Mouse (Mus musculus) erythroblast, embryonic 14.5 days (primary cell): ENCODE data around the gene 1700057G04Rik. TPM values are rescaled to one million over a fixed set of nuclear protein-coding genes. Genes with fewer than 3 reads are reported as not detected.

ENCODE experiments used
- H3K27me3 ChIP-seq: 2 replicates; pipeline ENCODE4 v1.6.1; 2012; ENCODE audit warnings: inconsistent platforms; ENCODE audit not compliant: control insufficient read depth
- H3K36me3 ChIP-seq: 2 replicates; pipeline ENCODE4 v1.6.1; 2012; ENCODE audit warnings: mild to moderate bottlenecking, inconsistent platforms; ENCODE audit not compliant: control insufficient read depth
- H3K4me1 ChIP-seq: 2 replicates; pipeline ENCODE4 v1.6.1; 2012; ENCODE audit warnings: inconsistent platforms; ENCODE audit not compliant: control insufficient read depth
- H3K4me3 ChIP-seq: replicated peaks from 2 replicates; pipeline ENCODE3; 2012; ENCODE audit warnings: moderate library complexity, mild to moderate bottlenecking, inconsistent platforms
- H3K9me3 ChIP-seq: 2 replicates; pipeline ENCODE4 v1.6.1; 2012; ENCODE audit warnings: low read length, inconsistent platforms, mixed read lengths; ENCODE audit not compliant: control insufficient read depth
- GATA1 ChIP-seq: IDR thresholded peaks from 2 replicates; pipeline ENCODE4 v1.6.1; 2012; ENCODE audit warnings: low read length, inconsistent platforms, mixed read lengths
- TAL1 ChIP-seq: IDR thresholded peaks from 3 replicates; pipeline ENCODE4 v1.6.1; 2012; ENCODE audit warnings: low read length, inconsistent platforms, mixed read lengths
- polyA plus RNA-seq: library from polyadenylated mRNA; stranded (reverse); fragments of >175 nt; gene quantifications from 2 replicates; pipeline ENCODE4 v1.2.3, GENCODE M21; 2012

Gene 1700057G04Rik
- polyA plus RNA-seq, result not detected in 2 replicates

GRCm38 (mm10) chr9:92309077-92309476, at the start of gene 1700057G04Rik:
Gene 1700057G04Rik (plus strand): TSS chr9:92309377.
- H3K36me3 ChIP-seq, result no peaks in the 10 kb centered on the region
- no peaks in the 10 kb centered on the region for H3K27me3 ChIP-seq
- H3K4me1 ChIP-seq, result no peaks in the 10 kb centered on the region
- no peaks in the 10 kb centered on the region for H3K9me3 ChIP-seq
- H3K4me3 ChIP-seq, result no peak within 1 kb of the TSS
- no peak for TF ChIP-seq TAL1

DNA sequence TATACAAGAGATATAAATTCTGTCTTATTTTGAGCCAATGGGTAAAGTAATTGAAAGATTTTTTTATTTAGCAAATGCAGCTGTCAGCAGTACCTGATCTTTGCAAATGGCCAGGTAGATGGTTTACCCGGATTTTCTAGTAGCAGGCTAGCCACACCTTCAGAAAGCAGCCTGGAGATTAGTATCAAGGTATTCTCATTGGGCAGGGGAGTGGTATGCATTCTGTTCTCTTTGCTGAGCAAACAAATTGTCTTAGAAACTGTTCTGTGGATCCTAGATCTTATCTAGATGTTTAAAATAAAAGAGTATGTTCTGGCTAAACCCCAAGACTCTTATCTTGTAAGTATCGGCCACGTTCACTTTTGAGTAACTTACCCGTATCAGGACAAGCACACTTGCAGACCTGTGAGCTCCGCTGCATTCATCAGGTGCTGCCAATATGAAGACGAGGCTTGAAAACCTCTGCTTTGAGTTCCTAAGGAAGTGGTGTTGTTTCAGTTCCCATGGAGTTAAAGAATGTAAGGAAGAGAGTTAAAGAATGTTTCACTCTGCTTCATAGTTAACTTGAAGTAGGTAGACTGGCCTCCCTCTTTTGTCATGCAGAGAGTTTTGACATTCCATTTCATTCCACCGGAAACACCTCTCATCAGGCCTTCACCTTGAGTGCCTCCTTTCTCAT, 48.6 kb upstream of the 1700057G04Rik start:
- Histone ChIP-seq H3K4me1 (peaks cover 2% of the 10 kb centered on the region; the same call in 1 of the 2 replicates), H3K9me3 (no peaks in the 10 kb centered on the region), H3K36me3 (no peaks in the 10 kb centered on the region; the same call in 1 of the 2 replicates), H3K27me3 (no peaks in the 10 kb centered on the region), H3K4me3 (no peak overlapping the region)
- TF ChIP-seq GATA1, result no peak
- TF ChIP-seq TAL1, result no peak

DNA sequence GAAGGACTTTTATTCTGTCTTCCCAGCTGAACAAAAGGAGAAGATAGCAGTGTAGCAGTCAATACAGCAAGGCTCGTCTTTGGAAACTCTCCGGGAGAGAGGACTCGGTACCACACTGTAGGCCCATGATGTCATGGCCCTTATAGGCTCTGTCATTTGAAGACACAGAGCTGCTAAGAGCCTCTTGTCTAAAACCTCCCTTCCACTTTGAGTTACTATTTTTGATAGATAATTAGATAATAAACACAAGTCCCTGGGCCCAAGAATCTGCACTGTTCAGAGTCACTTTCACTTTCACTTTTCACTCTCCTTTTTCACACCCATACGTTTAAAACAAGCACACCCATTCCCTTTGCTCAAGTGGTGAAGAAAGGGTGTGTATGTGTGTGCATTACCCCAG, 43.5 kb upstream of the 1700057G04Rik start:
- peaks cover 6% of the 10 kb centered on the region for H3K4me1 ChIP-seq
- TF ChIP-seq TAL1, result no peak
- no peak for TF ChIP-seq GATA1
- no peaks in the 10 kb centered on the region for H3K27me3 ChIP-seq
- peaks cover 10% of the 10 kb centered on the region for H3K36me3 ChIP-seq
- H3K9me3 ChIP-seq, result no peaks in the 10 kb centered on the region
- H3K4me3 ChIP-seq, result peak overlapping the region; percentile 41

DNA sequence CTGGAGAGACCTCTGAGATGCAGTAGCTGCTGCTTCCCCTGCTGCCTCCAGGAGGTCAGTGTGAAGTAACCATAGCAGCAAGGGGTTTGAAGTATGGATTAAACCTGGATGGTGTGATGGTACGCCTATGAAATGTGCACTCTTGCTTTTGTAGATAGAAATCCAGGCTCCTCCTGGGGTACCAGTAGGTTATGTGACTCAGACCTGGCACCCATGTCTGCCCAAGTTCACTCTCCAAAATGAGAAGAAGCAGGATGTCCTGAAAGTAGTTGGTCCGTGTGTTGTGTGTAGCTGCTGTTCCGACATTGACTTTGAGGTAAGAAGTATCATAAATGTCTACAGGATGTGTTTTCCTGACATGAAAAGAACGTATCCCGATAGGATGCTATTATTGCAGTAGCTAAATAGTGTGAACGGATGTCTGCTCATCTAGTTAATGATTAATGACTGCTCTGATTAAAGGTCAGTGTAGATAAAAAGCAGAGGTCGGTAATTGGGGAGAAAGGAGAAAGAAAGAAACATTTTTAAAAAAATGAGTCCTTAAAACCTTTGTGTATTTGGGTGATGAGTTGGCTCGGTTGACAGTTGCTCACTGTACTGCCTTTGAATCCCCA, 42.5 kb upstream of the 1700057G04Rik start:
- Histone ChIP-seq H3K9me3 (no peaks in the 10 kb centered on the region), H3K36me3 (peaks cover 12% of the 10 kb centered on the region), H3K4me3 (no peak overlapping the region), H3K27me3 (no peaks in the 10 kb centered on the region), H3K4me1 (peaks cover 6% of the 10 kb centered on the region)
- TF ChIP-seq TAL1 (no peak), GATA1 (no peak)

GRCm38 (mm10) chr9:92267732-92268131, 41.4 kb upstream of the 1700057G04Rik start:
- Histone ChIP-seq H3K36me3 (peaks cover 12% of the 10 kb centered on the region), H3K4me3 (no peak overlapping the region), H3K9me3 (no peaks in the 10 kb centered on the region), H3K4me1 (peaks cover 6% of the 10 kb centered on the region), H3K27me3 (no peaks in the 10 kb centered on the region)
- TF ChIP-seq TAL1 (no peak), GATA1 (no peak)

DNA sequence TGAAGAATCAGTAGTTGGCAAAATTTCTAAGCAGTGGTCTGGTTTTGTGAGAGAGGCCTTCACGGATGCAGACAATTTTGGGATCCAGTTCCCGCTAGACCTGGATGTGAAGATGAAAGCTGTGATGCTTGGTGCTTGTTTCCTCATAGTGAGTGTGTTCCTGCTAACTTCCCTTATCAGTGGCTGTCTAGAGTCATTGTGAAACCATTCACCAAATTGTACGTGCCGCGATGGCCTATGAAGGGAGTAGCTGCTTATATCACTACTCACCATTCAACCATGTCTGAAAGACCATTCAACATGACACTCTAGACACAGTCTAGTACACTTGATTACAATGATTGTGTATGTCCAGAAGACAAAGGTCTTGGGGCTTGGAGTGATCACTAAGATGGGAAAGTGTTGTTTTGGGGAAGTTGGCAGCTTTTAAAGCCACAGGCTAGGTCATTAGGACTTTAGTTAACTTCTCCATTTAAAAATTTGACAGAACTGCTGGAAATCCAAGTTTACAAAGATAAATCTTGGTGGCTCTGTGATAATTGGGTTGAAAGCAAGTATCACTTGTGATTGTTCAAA, 39.3 kb upstream of the 1700057G04Rik start:
- Histone ChIP-seq H3K4me3 (no peak overlapping the region), H3K27me3 (no peaks in the 10 kb centered on the region), H3K9me3 (no peaks in the 10 kb centered on the region), H3K4me1 (peaks cover 11% of the 10 kb centered on the region), H3K36me3 (peaks cover 12% of the 10 kb centered on the region)
- no peak for TF ChIP-seq GATA1
- TF ChIP-seq TAL1, result no peak

- Histone ChIP-seq H3K9me3 (no peaks in the 10 kb centered on the region), H3K4me1 (peaks cover 8% of the 10 kb centered on the region), H3K4me3 (no peak overlapping the region), H3K27me3 (no peaks in the 10 kb centered on the region), H3K36me3 (peaks cover 12% of the 10 kb centered on the region)
- no peak for TF ChIP-seq GATA1
- no peak for TF ChIP-seq TAL1
Observed at GRCm38 (mm10) chr9:92270927-92271326, 38.2 kb upstream of the 1700057G04Rik start.

GRCm38 (mm10) chr9:92272650-92273049, 36.5 kb upstream of the 1700057G04Rik start:
- TF ChIP-seq GATA1 (no peak), TAL1 (no peak)
- Histone ChIP-seq H3K36me3 (peaks cover 12% of the 10 kb centered on the region), H3K4me1 (peaks cover 8% of the 10 kb centered on the region), H3K27me3 (no peaks in the 10 kb centered on the region), H3K4me3 (no peak overlapping the region), H3K9me3 (no peaks in the 10 kb centered on the region)

DNA sequence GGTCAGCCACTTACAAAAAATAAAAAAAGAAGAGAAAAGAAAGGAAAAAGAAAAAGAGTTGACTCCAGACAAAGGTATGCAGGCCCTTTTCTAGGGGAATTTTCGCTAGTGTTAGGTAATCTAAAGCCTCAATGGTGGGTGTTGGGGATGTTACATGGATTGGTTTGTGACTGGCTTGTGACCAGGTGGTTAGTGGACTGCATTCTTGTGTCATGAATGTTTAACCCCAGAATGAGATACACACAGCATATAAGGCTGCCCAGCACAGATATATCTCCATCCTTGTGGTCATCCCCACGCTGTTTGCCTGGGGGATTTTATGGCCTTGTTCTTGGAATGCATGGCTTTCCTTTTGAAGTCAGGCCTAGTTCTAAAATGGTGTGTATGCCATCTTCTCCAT, 35.9 kb upstream of the 1700057G04Rik start:
- H3K27me3 ChIP-seq, result no peaks in the 10 kb centered on the region
- H3K36me3 ChIP-seq, result peaks cover 12% of the 10 kb centered on the region
- TF ChIP-seq GATA1, result no peak
- no peak for TF ChIP-seq TAL1
- H3K9me3 ChIP-seq, result no peaks in the 10 kb centered on the region
- H3K4me1 ChIP-seq, result peaks cover 8% of the 10 kb centered on the region
- H3K4me3 ChIP-seq, result no peak overlapping the region
